Mouse (Mus musculus) spleen, postnatal 4 days (tissue): ENCODE results near the gene Atp6v0c.
A peak's percentile ranks its signal among the peaks of the same experiment; 100 is the strongest.

Experiments used
- DNase-seq, 2 experiments: peaks; one replicate each; pipeline ENCODE4 v3.0.0; 2022; ENCODE audit warnings: low spot score in 2 of 2

Atp6v0c gene

GRCm38 (mm10) chr17:24169317-24170065 lies at the start of gene Atp6v0c:
Gene Atp6v0c, minus strand, starts transcription at chr17:24169702.
- DNase-seq: peak; percentile 94 to 98

GRCm38 (mm10) chr17:24216836-24217235 lies 47.3 kb upstream of the Atp6v0c start:
- no peak for DNase-seq

- no peak for DNase-seq
Measured at GRCm38 (mm10) chr17:24213186-24213585, 43.7 kb upstream of the Atp6v0c start.

- DNase-seq: no peak
Measured at GRCm38 (mm10) chr17:24212441-24213018, 43.0 kb upstream of the Atp6v0c start.

GRCm38 (mm10) chr17:24211631-24212440 lies 42.3 kb upstream of the Atp6v0c start:
- no peak for DNase-seq

GRCm38 (mm10) chr17:24210591-24210990 lies 41.1 kb upstream of the Atp6v0c start:
- no peak for DNase-seq

GRCm38 (mm10) chr17:24209916-24210240 lies 40.4 kb upstream of the Atp6v0c start:
- no peak for DNase-seq

GRCm38 (mm10) chr17:24209043-24209915 lies 39.8 kb upstream of the Atp6v0c start, which contains the start of gene Ntn3:
Gene Ntn3, minus strand, starts transcription at chr17:24209531.
- DNase-seq: peak; percentile 85 to 90

- DNase-seq: no peak
Measured at GRCm38 (mm10) chr17:24208641-24209042, 39.1 kb upstream of the Atp6v0c start.

GRCm38 (mm10) chr17:24207768-24208640 lies 38.5 kb upstream of the Atp6v0c start:
- DNase-seq: peak in 1 of 2 experiments; percentile 70

- DNase-seq: peak; percentile 79 to 88
Measured at GRCm38 (mm10) chr17:24206451-24207351, 37.2 kb upstream of the Atp6v0c start.

- peak in 1 of 2 experiments; percentile 82 for DNase-seq
Measured at GRCm38 (mm10) chr17:24205908-24206361, 36.4 kb upstream of the Atp6v0c start.

GRCm38 (mm10) chr17:24205284-24205888 lies 35.9 kb upstream of the Atp6v0c start, which contains the start of gene Tbc1d24:
Gene Tbc1d24, minus strand, starts transcription at chr17:24205562.
- DNase-seq: peak; percentile 90 to 94

GRCm38 (mm10) chr17:24204846-24205245 lies 35.3 kb upstream of the Atp6v0c start:
- no peak for DNase-seq

- DNase-seq: no peak
Measured at GRCm38 (mm10) chr17:24203611-24204534, 34.4 kb upstream of the Atp6v0c start.

GRCm38 (mm10) chr17:24203068-24203467 lies 33.6 kb upstream of the Atp6v0c start:
- peak; percentile 68 to 73 for DNase-seq

- no peak for DNase-seq
Measured at GRCm38 (mm10) chr17:24201092-24201491, 31.6 kb upstream of the Atp6v0c start.

- no peak for DNase-seq
Measured at GRCm38 (mm10) chr17:24199741-24200140, 30.2 kb upstream of the Atp6v0c start.
